Mouse (Mus musculus) embryonic fibroblast, embryonic 13.5 days (primary cell): Measurements from ENCODE around the gene Csmd2.

Experiments
- CTCF ChIP-seq: IDR thresholded peaks from 2 replicates; pipeline ENCODE4 v1.5.1; 2011; ENCODE audit warnings: mild to moderate bottlenecking, control low read depth, low read length, moderate library complexity, borderline replicate concordance; ENCODE audit not compliant: insufficient read depth
- POLR2A ChIP-seq: IDR thresholded peaks from 2 replicates; pipeline ENCODE4 v1.6.1; 2011; ENCODE audit warnings: low read depth, mild to moderate bottlenecking, control low read depth, low read length, moderate library complexity

- TF ChIP-seq CTCF (no peak), POLR2A (no peak)
Measured at GRCm38 (mm10) chr4:128398948-128399347, 411.3 kb downstream of the Csmd2 start.
